Mouse (Mus musculus): ENCODE data around the gene Zfp410.

- TF ChIP-seq CTCF (IDR thresholded peaks at IDR 0.05; ENCODE audit: low read depth, low read length) (no peak), POLR2A (IDR thresholded peaks at IDR 0.05; ENCODE audit: borderline replicate concordance, low read depth, low read length) (no peak)
These were observed 71.4 kb downstream of the Zfp410 start for GRCm38 (mm10) chr12:84388097-84388496.
